Mouse (Mus musculus): Measurements from ENCODE around the gene Lmod2.

DNA sequence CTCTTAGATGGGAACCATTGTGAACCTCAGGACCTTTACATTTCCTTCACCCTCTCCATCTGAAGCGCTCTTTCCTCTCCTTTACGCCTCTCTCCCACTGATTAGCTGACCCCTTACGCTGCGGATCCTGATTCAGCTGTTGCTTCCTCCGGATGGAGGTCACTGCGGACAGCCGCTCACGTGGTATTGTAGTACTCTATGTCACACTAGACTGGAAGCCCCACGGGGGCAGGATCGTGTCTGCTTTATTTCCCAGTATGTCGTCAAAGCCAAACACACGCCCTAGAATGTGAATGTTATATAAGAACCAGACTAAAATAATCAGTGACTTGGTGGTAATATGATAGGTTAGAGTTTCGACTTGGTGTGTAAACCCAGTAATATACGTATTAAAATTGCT, 25.1 kb upstream of the Lmod2 start:
- TF ChIP-seq USF1 (IDR thresholded peaks at IDR 0.05; ENCODE audit: low read depth) = no peak
- TF ChIP-seq POLR2A (IDR thresholded peaks at IDR 0.05; ENCODE audit: insufficient read length, low read depth) = no peak
- no peak for TF ChIP-seq MYOD1 (IDR thresholded peaks at IDR 0.05; ENCODE audit: control insufficient read depth in 1 of 3, insufficient read length in 2 of 3, low read depth in 2 of 3)
- no peak for TF ChIP-seq MAX (IDR thresholded peaks at IDR 0.05; ENCODE audit: low read depth)
